Mouse (Mus musculus): Measurements from ENCODE around the gene Hcfc1r1. TPM values are rescaled to one million over a fixed set of nuclear protein-coding genes. Genes with fewer than 3 reads are reported as not detected.

The Hcfc1r1 gene
- total RNA-seq, 2 experiments from 2014 or later: 20.2 to 42.7 TPM

DNA sequence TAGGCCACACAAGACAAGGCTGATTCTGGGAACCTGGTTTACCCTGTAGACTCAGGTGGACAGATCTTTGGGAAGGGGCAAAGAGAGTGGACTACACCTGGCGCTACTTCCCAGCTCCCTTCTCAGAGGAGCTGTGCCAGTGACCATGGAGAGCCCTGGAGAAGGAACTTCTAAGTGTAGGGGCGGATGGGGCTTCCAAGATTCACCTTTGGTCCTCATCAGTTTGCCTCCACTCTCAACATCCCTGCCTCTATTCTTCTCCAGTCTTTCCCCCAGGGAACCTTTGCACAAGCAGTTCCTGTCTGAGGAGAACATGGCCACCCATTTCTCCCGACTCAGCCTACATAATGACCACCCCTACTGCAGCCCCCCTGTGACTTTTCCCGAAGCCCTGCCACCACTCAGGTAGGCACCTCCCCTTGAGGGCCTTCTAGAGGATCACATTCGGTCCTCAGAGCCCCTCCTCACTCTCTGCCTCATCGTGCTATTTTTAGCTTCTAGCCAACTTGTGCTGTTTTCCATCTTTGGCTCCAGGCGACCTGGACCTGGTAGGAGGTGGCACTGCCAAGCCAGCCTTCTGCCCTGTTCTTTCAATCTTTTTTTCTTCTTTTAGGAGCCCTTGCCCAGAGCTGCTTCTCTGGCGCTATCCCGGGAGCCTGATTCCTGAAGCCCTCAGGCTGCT lies 1.0 kb downstream of the Hcfc1r1 start:
- ATAC-seq (replicated peaks; ENCODE audit: poor library complexity): no peak

- ATAC-seq (replicated peaks; ENCODE audit: poor library complexity): no peak
Observed at GRCm38 (mm10) chr17:23675127-23675526, 1.7 kb downstream of the Hcfc1r1 start.

GRCm38 (mm10) chr17:23675564-23676281 lies 2.3 kb downstream of the Hcfc1r1 start:
- ATAC-seq (replicated peaks; ENCODE audit: poor library complexity): peak; percentile 29

- no peak for ATAC-seq (replicated peaks; ENCODE audit: poor library complexity)
Observed at GRCm38 (mm10) chr17:23676473-23677031, 3.2 kb downstream of the Hcfc1r1 start.

- peak; percentile 57 for ATAC-seq (replicated peaks; ENCODE audit: poor library complexity)
Observed at GRCm38 (mm10) chr17:23677236-23677679, 3.9 kb downstream of the Hcfc1r1 start, which contains the start of gene Tnfrsf12a. Gene Tnfrsf12a, minus strand, starts transcription at chr17:23677468.

GRCm38 (mm10) chr17:23679127-23679835 lies 5.9 kb downstream of the Hcfc1r1 start, which contains the start of gene Cldn6:
Gene Cldn6, plus strand, starts transcription at chr17:23679249.
- ATAC-seq (replicated peaks; ENCODE audit: poor library complexity): no peak

DNA sequence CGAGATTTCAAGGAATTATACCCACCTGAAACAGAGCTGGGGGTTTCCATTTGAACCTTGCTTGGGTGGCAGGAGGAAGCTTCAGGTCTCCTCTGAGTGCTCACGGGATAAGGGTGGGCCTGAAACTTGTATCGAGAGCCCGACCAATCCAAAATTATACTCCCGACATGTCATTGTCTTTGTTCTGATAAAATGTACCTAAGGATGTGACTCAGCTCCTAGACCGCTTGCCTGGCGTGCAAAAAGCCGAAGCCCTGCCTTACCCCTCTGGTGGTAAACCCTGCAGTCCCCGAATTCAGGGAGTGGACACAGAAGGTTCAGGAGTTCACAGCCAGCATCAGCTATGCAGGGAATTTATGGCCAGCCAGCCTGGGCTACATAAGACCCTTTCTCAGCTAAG lies 6.9 kb downstream of the Hcfc1r1 start:
- no peak for ATAC-seq (replicated peaks; ENCODE audit: poor library complexity)

- ATAC-seq (replicated peaks; ENCODE audit: poor library complexity): no peak
Observed at GRCm38 (mm10) chr17:23681086-23681485, 7.7 kb downstream of the Hcfc1r1 start.

DNA sequence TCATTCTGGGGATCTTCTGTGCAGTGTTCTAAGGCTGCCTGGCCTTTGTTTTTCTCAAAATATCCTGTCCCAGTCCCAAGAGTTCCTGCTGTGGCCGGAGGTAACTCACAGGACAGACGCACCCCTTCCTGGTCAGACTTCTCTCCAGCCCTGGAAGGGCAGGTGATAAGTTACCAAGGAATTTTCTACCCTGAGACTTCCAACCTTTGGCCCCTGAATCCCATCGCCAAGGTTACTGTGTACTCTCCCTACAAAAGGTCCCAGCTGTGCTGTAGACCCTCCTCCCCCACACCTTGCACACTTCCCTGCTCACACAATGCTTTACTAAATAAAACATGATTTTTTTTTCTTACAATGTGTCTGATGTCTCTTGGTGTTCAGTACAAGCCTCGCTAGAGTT lies 8.7 kb downstream of the Hcfc1r1 start:
- ATAC-seq (replicated peaks; ENCODE audit: poor library complexity): no peak

GRCm38 (mm10) chr17:23682530-23682929 lies 9.1 kb downstream of the Hcfc1r1 start:
- ATAC-seq (replicated peaks; ENCODE audit: poor library complexity): no peak

- no peak for ATAC-seq (replicated peaks; ENCODE audit: poor library complexity)
Observed at GRCm38 (mm10) chr17:23683226-23683625, 9.8 kb downstream of the Hcfc1r1 start.

- ATAC-seq (replicated peaks; ENCODE audit: poor library complexity): peak; percentile 56
Observed at GRCm38 (mm10) chr17:23683856-23684672, 10.7 kb downstream of the Hcfc1r1 start, which contains the start of gene Cldn9. Gene Cldn9, minus strand, starts transcription at chr17:23684026.

DNA sequence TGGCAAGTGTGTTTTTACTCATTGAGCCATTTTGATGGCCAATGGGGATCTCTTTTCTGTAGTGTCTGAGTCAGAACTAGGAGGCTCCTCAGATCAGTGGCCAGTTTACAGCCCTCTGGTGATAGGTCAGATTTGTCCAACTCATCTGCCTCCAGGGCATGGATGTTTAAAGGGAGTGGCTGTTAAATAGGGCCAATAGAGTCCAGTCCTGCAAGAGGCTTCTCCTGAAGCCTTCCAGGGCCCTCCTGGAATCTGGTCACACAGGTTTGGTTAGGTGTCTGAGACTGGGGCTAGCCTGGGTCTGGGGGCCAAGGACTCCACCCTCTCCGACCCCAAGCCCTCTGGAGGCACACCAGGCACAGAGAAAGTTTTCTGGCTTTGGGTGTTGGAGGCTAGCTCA lies 21.1 kb downstream of the Hcfc1r1 start:
- no peak for ATAC-seq (replicated peaks; ENCODE audit: poor library complexity)

DNA sequence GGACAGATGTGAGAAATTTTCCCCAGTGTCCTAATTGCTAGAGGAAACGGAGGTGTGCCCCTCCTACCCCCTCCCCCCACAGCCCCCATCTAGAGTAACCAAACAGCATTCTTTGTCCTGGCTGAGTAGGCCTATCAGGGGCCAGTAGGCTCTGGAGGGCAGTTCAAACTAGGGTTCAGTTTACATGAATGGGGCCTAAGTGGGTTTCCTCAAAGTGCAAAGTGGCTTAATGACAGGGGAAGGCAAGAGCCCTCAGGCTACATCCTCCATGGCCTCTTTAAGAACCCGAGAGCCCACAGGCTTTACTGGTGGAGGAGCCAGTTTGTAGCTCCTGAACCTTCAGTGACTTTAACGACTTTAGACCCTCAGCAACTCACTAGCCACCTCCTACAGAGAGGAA lies 22.4 kb downstream of the Hcfc1r1 start:
- ATAC-seq (replicated peaks; ENCODE audit: poor library complexity): no peak

DNA sequence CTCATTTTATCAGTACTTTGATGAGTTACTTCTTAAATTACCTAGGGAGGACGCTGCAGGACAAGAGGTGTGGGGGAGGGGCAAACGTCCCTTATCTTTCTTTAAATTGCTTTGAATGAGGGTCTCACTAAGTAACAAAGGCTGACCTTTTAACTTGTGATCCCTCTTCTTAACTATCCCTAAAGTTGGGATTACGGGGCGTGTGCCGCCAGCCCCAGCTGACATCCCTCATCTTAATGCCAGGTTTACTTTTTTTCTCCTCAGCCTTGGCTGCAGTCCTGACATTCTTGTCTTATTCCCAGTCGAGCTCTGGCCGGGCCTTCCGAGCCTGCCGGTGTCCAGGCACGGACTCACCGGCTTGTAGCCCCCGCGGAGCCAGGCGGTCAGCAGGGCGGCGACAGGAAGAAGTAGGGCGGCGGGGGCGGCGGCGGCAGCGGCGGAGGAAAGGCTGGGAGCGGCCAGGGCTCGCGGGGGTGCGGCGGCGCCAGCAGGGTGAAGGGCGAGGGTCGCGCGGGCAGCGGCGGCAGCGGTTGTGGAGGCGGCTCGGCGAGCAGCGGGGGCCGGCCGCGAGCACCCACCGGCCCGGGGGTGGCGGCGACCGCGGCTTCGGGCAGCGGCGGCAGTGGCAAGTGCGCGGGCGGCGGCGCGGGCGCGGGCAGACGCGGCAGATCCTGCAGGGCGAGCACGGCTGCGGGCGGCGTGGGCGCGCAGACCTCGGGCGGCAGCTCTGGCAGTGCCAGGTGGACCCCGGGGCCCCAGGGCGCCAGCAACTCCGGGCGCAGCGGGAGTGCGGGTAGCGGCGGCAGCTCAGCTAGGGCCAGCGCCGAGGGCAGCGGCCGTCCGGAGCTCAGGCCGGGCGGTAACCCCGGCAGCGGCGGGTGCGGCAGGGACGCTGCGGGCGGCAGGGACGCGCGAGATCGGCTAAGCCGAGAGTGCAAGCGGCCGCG lies 26.0 kb downstream of the Hcfc1r1 start:
- peak; percentile 22 for ATAC-seq (replicated peaks; ENCODE audit: poor library complexity)

DNA sequence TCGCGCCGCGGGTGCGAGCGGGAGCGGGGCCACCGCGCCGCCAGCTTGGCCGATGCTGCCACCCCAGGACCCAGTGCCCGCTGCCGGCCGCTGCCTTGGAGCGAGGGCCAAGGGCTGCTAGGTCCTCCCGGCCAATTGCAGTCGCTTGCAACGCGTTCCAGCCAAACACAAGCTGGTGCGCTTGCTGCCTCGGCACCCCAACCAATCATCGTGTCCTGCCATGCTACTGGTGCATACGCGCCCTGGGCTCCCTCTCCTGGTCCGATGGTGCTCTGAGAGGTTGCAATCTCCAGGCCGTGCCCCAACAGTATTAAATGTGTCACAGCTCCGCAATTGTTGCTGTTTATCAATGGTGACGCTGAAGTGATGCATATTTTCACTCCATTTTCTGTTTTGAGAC lies 26.7 kb downstream of the Hcfc1r1 start:
- peak; percentile 100 for ATAC-seq (replicated peaks; ENCODE audit: poor library complexity)

DNA sequence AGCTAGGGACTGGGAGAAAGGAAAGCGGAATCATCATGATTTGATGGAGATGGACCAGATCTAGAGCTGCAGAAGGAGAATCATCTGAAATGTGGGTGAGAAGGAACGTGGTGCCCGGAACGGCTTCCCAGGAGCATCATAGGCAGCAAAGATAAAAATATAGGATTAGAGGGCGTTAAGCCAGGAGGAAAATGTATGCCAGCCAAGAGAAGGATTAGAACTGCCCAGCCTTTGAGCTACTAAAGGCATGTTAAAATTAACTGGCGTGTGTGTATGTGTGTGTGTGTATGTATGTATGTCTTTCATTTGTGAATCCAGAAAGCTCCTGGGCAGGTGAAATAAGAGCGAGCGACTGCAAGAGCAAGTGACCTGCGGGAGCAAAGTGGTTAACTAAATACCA lies 29.9 kb downstream of the Hcfc1r1 start:
- no peak for ATAC-seq (replicated peaks; ENCODE audit: poor library complexity)

DNA sequence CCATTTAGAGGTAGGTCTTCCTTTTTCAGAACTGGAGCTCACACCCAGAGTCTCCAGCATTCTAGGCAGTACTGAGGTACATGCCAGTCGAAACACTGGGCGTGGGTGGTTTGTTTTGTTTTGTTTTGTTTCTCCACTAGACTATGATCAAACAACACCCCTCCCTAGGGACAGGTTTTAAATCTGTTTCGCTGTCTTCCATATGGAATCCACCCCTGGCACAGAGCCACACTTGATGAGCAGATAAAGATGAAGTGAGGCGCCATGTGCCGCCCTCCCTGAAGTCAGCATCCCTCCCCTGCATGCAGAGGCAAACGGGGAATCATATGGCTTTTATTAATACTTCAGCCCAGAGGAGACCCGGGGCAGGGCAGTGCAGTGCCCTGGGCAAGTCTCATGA lies 31.3 kb downstream of the Hcfc1r1 start:
- ATAC-seq (replicated peaks; ENCODE audit: poor library complexity): no peak

DNA sequence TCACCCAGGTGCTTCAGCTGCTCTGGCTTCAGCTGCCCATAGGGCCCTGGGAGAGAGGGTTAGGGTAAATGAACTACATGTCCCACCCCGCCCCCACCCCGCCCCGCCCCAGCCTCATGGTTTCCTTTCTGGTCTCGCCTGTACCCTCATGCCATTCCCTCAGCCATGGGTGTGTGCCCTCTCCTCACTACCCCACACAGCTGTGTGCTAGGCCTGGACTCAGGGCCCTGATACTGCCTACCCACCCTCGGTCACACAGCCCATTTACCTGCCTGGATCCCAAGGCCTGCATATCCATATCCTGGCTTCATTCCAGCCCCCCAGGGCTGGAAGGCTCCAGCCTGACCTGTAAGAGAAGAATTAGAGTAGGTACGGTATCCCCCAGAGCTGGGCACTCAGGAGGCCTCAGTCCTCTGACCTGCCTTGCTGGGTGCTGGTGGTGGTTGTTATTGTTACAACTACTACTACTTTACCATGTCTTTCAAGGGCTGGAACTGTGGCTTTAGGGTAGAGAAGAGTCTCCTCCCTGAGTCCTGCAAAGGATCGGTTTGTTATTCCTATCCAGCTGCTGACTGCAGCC lies 32.2 kb downstream of the Hcfc1r1 start:
- ATAC-seq (replicated peaks; ENCODE audit: poor library complexity): no peak

Measured in megakaryocyte progenitor cell, adult 5-6 weeks (primary cell).